Mouse (Mus musculus) MEL (cell line): ENCODE results near the gene Vat1. TPM values are rescaled to one million over a fixed set of nuclear protein-coding genes. Genes with fewer than 3 reads are reported as not detected.

Source experiments
- DNase-seq: peaks from one replicate; pipeline ENCODE4 v3.0.0; 2011; ENCODE audit warnings: low read depth, low spot score
- H3K27ac ChIP-seq: 2 replicates; pipeline ENCODE4 v1.5.1; 2012; ENCODE audit warnings: low read depth, mild to moderate bottlenecking, control low read depth, low read length, moderate library complexity; ENCODE audit not compliant: control insufficient read depth
- H3K27me3 ChIP-seq, 2 experiments: fragments of 150-350 bp in 1 of 2; sonication (generic) in 1 of 2; 2 replicates each; pipeline ENCODE4 v1.6.1; 2012; ENCODE audit warnings: low read length in 2 of 2, mild to moderate bottlenecking in 2 of 2, improper control_type of control experiment in 1 of 2, moderate library complexity in 1 of 2; ENCODE audit not compliant: insufficient read depth in 2 of 2, control insufficient read depth in 1 of 2
- H3K36me3 ChIP-seq, 2 experiments: 2 replicates each; pipeline ENCODE4 v1.6.1; 2012 to 2014; ENCODE audit warnings: low read length in 2 of 2, improper control_type of control experiment in 1 of 2, inconsistent platforms in 1 of 2, mild to moderate bottlenecking in 1 of 2; ENCODE audit not compliant: insufficient read depth in 2 of 2, control insufficient read depth in 1 of 2
- H3K4me1 ChIP-seq, 2 experiments: fragments of 150-350 bp in 1 of 2; sonication (generic) in 1 of 2; 2 replicates each; pipeline ENCODE4 v1.6.1; 2012; ENCODE audit warnings: low read length in 2 of 2, improper control_type of control experiment in 1 of 2, mild to moderate bottlenecking in 1 of 2; ENCODE audit not compliant: insufficient read depth in 2 of 2, control insufficient read depth in 1 of 2
- H3K4me3 ChIP-seq, 2 experiments: fragments of 150-350 bp in 1 of 2; sonication (generic) in 1 of 2; 2 replicates each; pipeline ENCODE4 v1.5.1; 2012; ENCODE audit warnings: low read depth in 2 of 2, low read length in 2 of 2, mild to moderate bottlenecking in 2 of 2, moderate library complexity in 2 of 2, control low read depth in 1 of 2, improper control_type of control experiment in 1 of 2; ENCODE audit not compliant: control insufficient read depth in 1 of 2, insufficient read depth in 1 of 2
- H3K79me2 ChIP-seq: 2 replicates; pipeline ENCODE4 v1.6.1; 2012; ENCODE audit warnings: mild to moderate bottlenecking, low read length, moderate library complexity; ENCODE audit not compliant: control insufficient read depth, poor library complexity, insufficient read depth
- H3K9ac ChIP-seq: 2 replicates; pipeline ENCODE4 v1.6.1; 2012; ENCODE audit warnings: low read depth, mild to moderate bottlenecking, control low read depth, low read length, moderate library complexity; ENCODE audit not compliant: control insufficient read depth, poor library complexity, severe bottlenecking
- H3K9me3 ChIP-seq: fragments of 150-350 bp; sonication (generic); replicated peaks from 2 replicates; pipeline ENCODE4 v1.6.1; 2012; ENCODE audit warnings: mild to moderate bottlenecking, low read length, improper control_type of control experiment, moderate library complexity; ENCODE audit not compliant: insufficient read depth
- CHD1 ChIP-seq: IDR thresholded peaks from 2 replicates; pipeline ENCODE4 v1.6.1; 2012; ENCODE audit warnings: low read depth, mild to moderate bottlenecking, inconsistent platforms, low read length, improper control_type of control experiment
- E2F4 ChIP-seq: IDR thresholded peaks from 2 replicates; pipeline ENCODE4 v1.6.1; 2011; ENCODE audit warnings: low read depth, low read length, improper control_type of control experiment, borderline replicate concordance
- ELF1 ChIP-seq: IDR thresholded peaks from 2 replicates; pipeline ENCODE4 v1.6.1; 2014; ENCODE audit warnings: low read depth, mild to moderate bottlenecking, inconsistent platforms, low read length, improper control_type of control experiment, moderate library complexity
- ETS1 ChIP-seq: IDR thresholded peaks from 2 replicates; pipeline ENCODE4 v1.6.1; 2012; ENCODE audit warnings: low read depth, mild to moderate bottlenecking, inconsistent platforms, low read length, improper control_type of control experiment, moderate library complexity
- KAT2A ChIP-seq: conservative IDR thresholded peaks from 2 replicates; pipeline ENCODE4 v1.6.1; 2012; ENCODE audit warnings: low read depth, low read length, improper control_type of control experiment, inconsistent platforms
- MAFK ChIP-seq: IDR thresholded peaks from 2 replicates; pipeline ENCODE4 v1.6.1; 2011; ENCODE audit warnings: low read depth, mild to moderate bottlenecking, low read length, improper control_type of control experiment, borderline replicate concordance
- MAX ChIP-seq: IDR thresholded peaks from 2 replicates; pipeline ENCODE4 v1.6.1; 2011; ENCODE audit warnings: low read length, improper control_type of control experiment
- MAZ ChIP-seq: IDR thresholded peaks from 2 replicates; pipeline ENCODE4 v1.6.1; 2012; ENCODE audit warnings: low read depth, mild to moderate bottlenecking, inconsistent platforms, low read length, improper control_type of control experiment
- MXI1 ChIP-seq: IDR thresholded peaks from 2 replicates; pipeline ENCODE4 v1.6.1; 2011; ENCODE audit warnings: mild to moderate bottlenecking, low read depth, low read length, improper control_type of control experiment
- MYB ChIP-seq: IDR thresholded peaks from 2 replicates; pipeline ENCODE4 v1.6.1; 2011; ENCODE audit warnings: mild to moderate bottlenecking, low read depth, low read length, improper control_type of control experiment
- MYC ChIP-seq: IDR thresholded peaks from 2 replicates; pipeline ENCODE4 v1.6.1; 2011; ENCODE audit warnings: low read depth, mild to moderate bottlenecking, low read length, improper control_type of control experiment, moderate library complexity
- POLR2AphosphoS5 ChIP-seq: IDR thresholded peaks from 2 replicates; pipeline ENCODE4 v1.6.1; 2012; ENCODE audit warnings: low read depth, borderline replicate concordance, mild to moderate bottlenecking, inconsistent platforms, low read length, moderate library complexity, mixed read lengths
- RCOR1 ChIP-seq: IDR thresholded peaks from 2 replicates; pipeline ENCODE4 v1.6.1; 2012; ENCODE audit warnings: low read depth, mild to moderate bottlenecking, inconsistent platforms, low read length, improper control_type of control experiment
- SIN3A ChIP-seq: IDR thresholded peaks from 2 replicates; pipeline ENCODE4 v1.6.1; 2012; ENCODE audit warnings: low read length, improper control_type of control experiment, inconsistent platforms
- SMC3 ChIP-seq: IDR thresholded peaks from 2 replicates; pipeline ENCODE4 v1.6.1; 2011; ENCODE audit warnings: low read depth, low read length, improper control_type of control experiment
- TAL1 ChIP-seq: IDR thresholded peaks from 2 replicates; pipeline ENCODE4 v1.6.1; 2012; ENCODE audit warnings: mild to moderate bottlenecking, inconsistent platforms, low read length, moderate library complexity, mixed read lengths
- USF1 ChIP-seq: IDR thresholded peaks from 2 replicates; pipeline ENCODE4 v1.6.1; 2014; ENCODE audit warnings: low read depth, mild to moderate bottlenecking, inconsistent platforms, low read length, improper control_type of control experiment, moderate library complexity
- USF2 ChIP-seq, 2 experiments: IDR thresholded peaks; 2 replicates each; pipeline ENCODE4 v1.6.1; 2011 to 2012; ENCODE audit warnings: improper control_type of control experiment in 2 of 2, low read length in 2 of 2, borderline replicate concordance in 1 of 2, inconsistent platforms in 1 of 2, low read depth in 1 of 2, mild to moderate bottlenecking in 1 of 2; ENCODE audit not compliant: insufficient read depth in 1 of 2
- ZMIZ1 ChIP-seq: IDR thresholded peaks from 2 replicates; pipeline ENCODE4 v1.6.1; 2012; ENCODE audit warnings: low read depth, mild to moderate bottlenecking, inconsistent platforms, low read length, improper control_type of control experiment, moderate library complexity
- polyA plus RNA-seq, 2 experiments: library from polyadenylated mRNA; stranded (reverse) in 1 of 2; unstranded in 1 of 2; fragments of >175 nt in 1 of 2; fragments of >200 nt in 1 of 2; gene quantifications; 2 replicates each; pipeline versions ENCODE4 v1.2.1 to v1.2.4; 2012; ENCODE audit warnings: low replicate concordance in 2 of 2, low read depth in 1 of 2; ENCODE audit not compliant: insufficient read length in 2 of 2, insufficient read depth in 1 of 2, missing spikeins in 1 of 2
- total RNA-seq: library from RNA; depleted of rRNA; stranded (reverse); fragments of 300-350 nt; gene quantifications from 2 replicates; pipeline ENCODE4 v1.2.3, GENCODE M21; 2012

Vat1 gene
- total and polyA plus RNA-seq, 3 experiments, result 43.9 to 125 TPM; not detected in 1

- no peak for TF ChIP-seq SIN3A
- TF ChIP-seq USF1, result no peak
- TF ChIP-seq RCOR1, result no peak
- no peak for TF ChIP-seq SMC3
- no peak for TF ChIP-seq MAZ
- no peak for TF ChIP-seq ETS1
- Histone ChIP-seq H3K4me1 (no peaks in the 10 kb centered on the region), H3K9me3 (no peaks in the 10 kb centered on the region), H3K27ac (no peak overlapping the region), H3K36me3 (peaks cover 2 to 4% of the 10 kb centered on the region in 2 experiments; a peak in 3 of 4 replicates), H3K79me2 (no peaks in the 10 kb centered on the region), H3K4me3 (no peak overlapping the region), H3K9ac (no peak overlapping the region), H3K27me3 (no peaks in the 10 kb centered on the region)
- no peak for DNase-seq
These were observed 29.1 kb downstream of the Vat1 start for GRCm38 (mm10) chr11:101436916-101437315.

GRCm38 (mm10) chr11:101435831-101436230 is 30.2 kb downstream of the Vat1 start:
- H3K4me1 ChIP-seq, result no peaks in the 10 kb centered on the region
- no peak overlapping the region for H3K27ac ChIP-seq
- H3K36me3 ChIP-seq, result peaks cover 2 to 3% of the 10 kb centered on the region in 2 experiments; a peak in 2 of 4 replicates
- no peaks in the 10 kb centered on the region for H3K9me3 ChIP-seq
- no peak for DNase-seq
- H3K79me2 ChIP-seq, result no peaks in the 10 kb centered on the region
- H3K9ac ChIP-seq, result no peak overlapping the region
- TF ChIP-seq MAX (no peak), ZMIZ1 (no peak), SMC3 (no peak), MYB (no peak), MAFK (no peak), USF2 (IDR thresholded peaks at IDR 0.05; ENCODE audit: borderline replicate concordance in 1 of 2, insufficient read depth in 1 of 2, low read depth in 1 of 2, low read length in 2 of 2) (no peak), USF1 (no peak), POLR2AphosphoS5 (no peak), MXI1 (no peak), CHD1 (no peak), E2F4 (no peak), MYC (no peak), KAT2A (no peak), TAL1 (no peak), ELF1 (no peak)
- no peak overlapping the region for H3K4me3 ChIP-seq
- H3K27me3 ChIP-seq, result no peaks in the 10 kb centered on the region
